Mouse (Mus musculus) cerebellum, adult 2 months (tissue): ENCODE measurements around the gene Ugt1a5.

Source experiments
- CTCF ChIP-seq: fragments of 200-500 bp; IDR thresholded peaks from 2 replicates; pipeline ENCODE4 v1.5.1; 2011; ENCODE audit warnings: low read depth, mild to moderate bottlenecking, control low read depth, low read length, moderate library complexity, borderline replicate concordance; ENCODE audit not compliant: insufficient read depth
- POLR2A ChIP-seq: fragments of 200-500 bp; IDR thresholded peaks from 2 replicates; pipeline ENCODE4 v1.6.1; 2011; ENCODE audit warnings: low read length, control low read depth, borderline replicate concordance; ENCODE audit not compliant: insufficient read depth

DNA sequence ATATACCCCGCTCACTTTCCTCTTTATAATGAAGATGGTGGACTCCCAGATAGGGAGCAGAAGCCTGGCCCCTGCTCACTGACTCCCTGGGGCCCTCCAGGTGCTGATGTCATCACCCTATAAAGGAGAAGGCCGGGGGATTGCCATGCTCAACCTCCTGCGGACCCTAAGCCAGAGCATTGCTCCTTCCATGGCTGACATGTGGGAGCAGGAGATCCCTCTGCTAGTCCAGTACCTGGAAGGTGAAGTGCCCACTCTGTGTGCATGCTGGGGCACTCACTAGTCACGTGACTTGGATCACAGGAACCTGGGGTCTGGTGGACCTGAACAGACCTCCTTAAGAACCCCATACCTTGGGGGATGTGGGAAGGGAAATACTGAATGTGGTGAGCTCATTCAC lies 74.8 kb downstream of the Ugt1a5 start:
- TF ChIP-seq CTCF, result no peak
- no peak for TF ChIP-seq POLR2A
